Mouse (Mus musculus) left cerebral cortex, adult 6 months (tissue): ENCODE measurements around the gene Gm8879. TPM values are rescaled to one million over a fixed set of nuclear protein-coding genes. Genes with fewer than 3 reads are reported as not detected.

Experiments
- long read RNA-seq, 2 experiments: library from polyadenylated mRNA; unstranded; transcript quantifications; one replicate each; pipeline ENCODE4 v2.0.0; 2019 to 2020
- polyA plus RNA-seq: library from polyadenylated mRNA; unstranded; fragments of <200 nt; fragmentation: Nextera tagmentation; gene quantifications from 2 replicates; pipeline ENCODE4 v1.2.3, GENCODE M21; 2021

Gm8879 gene
- polyA plus RNA-seq = not detected in 2 replicates
- long read RNA-seq, experiment 1 = 0 reads
- long read RNA-seq, experiment 2 = 0 reads

DNA sequence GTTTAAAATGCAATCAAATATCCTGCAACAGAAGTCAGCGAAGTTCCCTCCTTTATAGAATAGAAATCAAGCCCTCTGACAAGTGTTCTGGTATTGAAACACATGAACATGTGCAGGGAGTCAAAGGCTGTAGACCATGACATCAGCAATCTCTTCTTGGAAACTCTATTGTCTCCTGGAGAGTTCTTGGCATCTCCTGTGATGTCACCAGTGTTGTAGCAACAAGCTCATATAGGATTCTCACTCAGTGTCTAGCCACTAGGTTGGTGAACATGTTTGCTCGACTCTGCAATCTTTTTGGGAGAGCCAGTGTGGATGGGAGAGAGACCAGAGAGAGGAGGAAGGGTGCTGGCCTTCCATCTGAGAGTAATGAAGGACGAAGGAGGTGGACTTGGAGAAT lies at the start of gene Gm8879:
TSS of gene Gm8879 (plus strand) at position 301 of the 400 bp plus-strand sequence.

Other genes with a start within 250 kb of the Gm8879 start
- not detected in 2 replicates for gene Gm8871, start 179.8 kb upstream of the Gm8879 start, polyA plus RNA-seq
- gene Gm8857, start 179.8 kb upstream of the Gm8879 start, polyA plus RNA-seq = not detected in 2 replicates
- gene Gm5861, start 55.4 kb downstream of the Gm8879 start, polyA plus RNA-seq = not detected in 2 replicates
- not detected in 2 replicates for gene Gm8890, start 128.4 kb downstream of the Gm8879 start, polyA plus RNA-seq
- gene Speer1, start 213.9 kb downstream of the Gm8879 start, polyA plus RNA-seq = not detected in 2 replicates